In the genomic region with DNA sequence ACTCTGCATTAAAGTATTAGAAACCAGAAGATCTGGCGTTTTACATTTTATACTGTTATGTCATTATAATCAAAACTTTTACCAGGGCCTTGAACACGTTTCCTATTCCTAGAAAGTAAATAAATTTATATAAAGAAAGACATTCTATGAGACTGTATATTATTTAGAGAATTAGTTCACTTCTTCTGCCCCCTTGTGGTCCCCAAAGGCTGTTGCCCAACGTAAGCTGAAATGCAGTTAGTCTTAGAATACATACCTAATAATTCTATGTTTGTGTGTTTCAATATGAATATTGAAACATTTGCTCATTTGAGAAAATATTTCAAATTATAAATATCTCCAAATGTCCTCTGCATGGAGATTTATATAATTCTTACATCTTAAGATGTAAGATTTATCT, we compare ENCODE assay signal across 10 mouse cellular contexts. TPM values are rescaled to one million over a fixed set of nuclear protein-coding genes. Genes with fewer than 3 reads are reported as not detected.
DNase-seq lines count a peak whose midpoint lies in the region; ATAC-seq and TF ChIP-seq lines count a peak whose summit lies in the region.
"Had no signal": no experiment of that assay in that cellular context is flagged by ENCODE, and none has a peak within 500 bp of the region (broad histone marks: within the 10 kb centered on the region; RNA-seq: fewer than 3 reads in every experiment).

No protein-coding gene starts in this region.

- TF ChIP-seq CTCF in lung, embryonic 14.5 days (IDR thresholded peaks at IDR 0.05; ENCODE audit: low read depth) = peak; percentile 60
- no peak for TF ChIP-seq CTCF in lung, adult 2 months (IDR thresholded peaks at IDR 0.05; ENCODE audit: insufficient read depth, low read length)

- DNase-seq in forebrain, embryonic 11.5 days (ENCODE audit: low spot score) = no peak
- peak; percentile 76 for DNase-seq in lung, embryonic 14.5 days
- DNase-seq in lung, adult 2 months = no peak
- peak; percentile 36 for DNase-seq in MEL-GATA-1-ER (ENCODE audit: extremely low read depth, low read depth)
- DNase-seq in urinary bladder, adult 18-20 months (ENCODE audit: low spot score in 2 of 2) = no peak

- H3K36me3 ChIP-seq in forebrain, embryonic 15.5 days = no peaks in the 10 kb centered on the region
- H3K36me3 ChIP-seq in forebrain, embryonic 11.5 days (ENCODE audit: control insufficient read depth, insufficient read depth, low read length) = no peaks in the 10 kb centered on the region
- H3K36me3 ChIP-seq in lung, embryonic 14.5 days (ENCODE audit: insufficient read depth) = no peaks in the 10 kb centered on the region
- no peaks in the 10 kb centered on the region for H3K36me3 ChIP-seq in heart, embryonic 11.5 days (ENCODE audit: control insufficient read depth, insufficient read depth, low read length)

- H3K9me3 ChIP-seq in forebrain, embryonic 15.5 days = no peaks in the 10 kb centered on the region
- no peaks in the 10 kb centered on the region for H3K9me3 ChIP-seq in forebrain, embryonic 11.5 days (ENCODE audit: control insufficient read depth, low read length)
- no peaks in the 10 kb centered on the region for H3K9me3 ChIP-seq in lung, embryonic 14.5 days (ENCODE audit: low read depth, low read length)
- no peaks in the 10 kb centered on the region for H3K9me3 ChIP-seq in heart, embryonic 11.5 days (replicated peaks; ENCODE audit: control insufficient read depth, low read length)
- H3K9me3 ChIP-seq: megakaryocyte, embryonic 14.5 days had no signal

- no peak for TF ChIP-seq POLR2A in lung, adult 2 months (IDR thresholded peaks at IDR 0.05; ENCODE audit: borderline replicate concordance, extremely low read depth, low read depth, low read length)

- H3K27ac ChIP-seq in forebrain, embryonic 15.5 days (replicated peaks) = no peak overlapping the region
- no peak overlapping the region for H3K27ac ChIP-seq in forebrain, embryonic 11.5 days (ENCODE audit: low read depth, low read length)
- H3K27ac ChIP-seq in lung, embryonic 14.5 days (ENCODE audit: low read depth) = no peak overlapping the region
- no peak overlapping the region for H3K27ac ChIP-seq in heart, embryonic 11.5 days (ENCODE audit: low read depth, low read length)

- peak; percentile 77; the same call in 1 of the 2 replicates for ATAC-seq in forebrain, embryonic 15.5 days (replicated peaks)
- no peak for ATAC-seq in forebrain, embryonic 11.5 days (replicated peaks; ENCODE audit: low FRiP score)
- no peak for ATAC-seq in lung, embryonic 14.5 days (ENCODE audit: insufficient read depth)
- 0 out of 2 replicates have a peak, but pooled peaks have one; percentile 51 for ATAC-seq in megakaryocyte, adult 5-6 weeks (ENCODE audit: poor library complexity, severe bottlenecking)
- no peak for ATAC-seq in heart, embryonic 11.5 days (replicated peaks; ENCODE audit: insufficient number of reproducible peaks, low FRiP score, low TSS enrichment)

- H3K4me3 ChIP-seq in forebrain, embryonic 15.5 days = no peak overlapping the region
- H3K4me3 ChIP-seq in forebrain, embryonic 11.5 days (ENCODE audit: low read depth, low read length) = no peak overlapping the region
- no peak overlapping the region for H3K4me3 ChIP-seq in lung, embryonic 14.5 days (ENCODE audit: low read depth, low read length)
- H3K4me3 ChIP-seq in lung, adult 2 months (replicated peaks; ENCODE audit: extremely low read depth, low read depth, low read length) = no peak overlapping the region
- H3K4me3 ChIP-seq in heart, embryonic 11.5 days (ENCODE audit: low read depth, low read length) = no peak overlapping the region
- H3K4me3 ChIP-seq: megakaryocyte, embryonic 14.5 days had no signal

- H3K9ac ChIP-seq in forebrain, embryonic 15.5 days (replicated peaks) = no peak overlapping the region
- no peak overlapping the region for H3K9ac ChIP-seq in forebrain, embryonic 11.5 days (ENCODE audit: low read length)
- no peak overlapping the region for H3K9ac ChIP-seq in lung, embryonic 14.5 days
- no peak overlapping the region for H3K9ac ChIP-seq in heart, embryonic 11.5 days (ENCODE audit: low read depth, low read length)

- no peak overlapping the region for H3K4me2 ChIP-seq in forebrain, embryonic 15.5 days (replicated peaks)
- H3K4me2 ChIP-seq in forebrain, embryonic 11.5 days (ENCODE audit: low read depth, low read length, severe bottlenecking) = no peak overlapping the region
- no peak overlapping the region for H3K4me2 ChIP-seq in lung, embryonic 14.5 days
- H3K4me2 ChIP-seq in heart, embryonic 11.5 days = no peak overlapping the region

- H3K4me1 ChIP-seq in forebrain, embryonic 15.5 days = no peaks in the 10 kb centered on the region
- no peaks in the 10 kb centered on the region for H3K4me1 ChIP-seq in forebrain, embryonic 11.5 days (replicated peaks; ENCODE audit: control insufficient read depth, insufficient read depth, low read length)
- H3K4me1 ChIP-seq in lung, embryonic 14.5 days (ENCODE audit: insufficient read depth) = no peaks in the 10 kb centered on the region
- H3K4me1 ChIP-seq in lung, adult 2 months (ENCODE audit: control insufficient read depth, insufficient read depth, low read length) = no peaks in the 10 kb centered on the region
- H3K4me1 ChIP-seq in heart, embryonic 11.5 days (ENCODE audit: control insufficient read depth, insufficient read depth, low read length) = no peaks in the 10 kb centered on the region
- H3K4me1 ChIP-seq: megakaryocyte, embryonic 14.5 days had no signal

- WGBS in forebrain, embryonic 15.5 days = 36% methylated on average over 3 of the region's 3 CpGs
- 37% methylated on average over 3 of the region's 3 CpGs for WGBS in forebrain, embryonic 11.5 days
- 27% methylated on average over 3 of the region's 3 CpGs for WGBS in lung, embryonic 14.5 days
- 30% methylated on average over 3 of the region's 3 CpGs for WGBS in lung, adult 2 months
- WGBS in heart, embryonic 11.5 days (ENCODE audit: insufficient replicate concordance) = 27% methylated on average over 3 of the region's 3 CpGs

- H3K27me3 ChIP-seq in forebrain, embryonic 15.5 days = no peaks in the 10 kb centered on the region
- no peaks in the 10 kb centered on the region for H3K27me3 ChIP-seq in forebrain, embryonic 11.5 days (ENCODE audit: control insufficient read depth, insufficient read depth, low read length)
- H3K27me3 ChIP-seq in lung, embryonic 14.5 days (ENCODE audit: insufficient read depth, low read length) = no peaks in the 10 kb centered on the region
- H3K27me3 ChIP-seq in heart, embryonic 11.5 days (ENCODE audit: control insufficient read depth, insufficient read depth, low read length) = no peaks in the 10 kb centered on the region
- H3K27me3 ChIP-seq: megakaryocyte, embryonic 14.5 days had no signal

RNA-seq across cellular contexts. Expression of a gene that starts 25.2 kb away (rescaled TPM):
- not detected in 2 replicates for polyA plus RNA-seq in forebrain, embryonic 15.5 days (2015; fragmentation: Nextera tagmentation; extraction: Ambion mirVana)
- not detected in 2 replicates for polyA plus RNA-seq in forebrain, embryonic 11.5 days (2014; fragmentation: Nextera tagmentation; extraction: Ambion mirVana)
- not detected in 2 replicates for polyA plus RNA-seq in lung, embryonic 14.5 days (2014; fragmentation: Nextera tagmentation; extraction: Ambion mirVana)
- 0.14 and 0.32 TPM in 2 replicates for polyA plus RNA-seq in lung, adult 2 months (2012; rRNA removed)
- total RNA-seq in megakaryocyte, adult 5-6 weeks (2015) = 0.68 and 1.2 TPM in 2 replicates
- total RNA-seq in megakaryocyte, adult 5-6 weeks (2017) = 0.29 and 0.69 TPM in 2 replicates
- polyA plus RNA-seq in heart, embryonic 11.5 days (2014; fragmentation: Nextera tagmentation; extraction: Ambion mirVana) = not detected in 2 replicates

RNA-seq across cellular contexts. Expression of a gene that starts 30.9 kb away (rescaled TPM):
- 0.23 TPM in 1 of 2 replicates, not detected in the other for polyA plus RNA-seq in forebrain, embryonic 15.5 days (2015; fragmentation: Nextera tagmentation; extraction: Ambion mirVana)
- polyA plus RNA-seq in forebrain, embryonic 11.5 days (2014; fragmentation: Nextera tagmentation; extraction: Ambion mirVana) = not detected in 2 replicates
- polyA plus RNA-seq in lung, embryonic 14.5 days (2014; fragmentation: Nextera tagmentation; extraction: Ambion mirVana) = 0.36 and 0.38 TPM in 2 replicates
- 0.11 and 0.50 TPM in 2 replicates for polyA plus RNA-seq in lung, adult 2 months (2012; rRNA removed)
- total RNA-seq in megakaryocyte, adult 5-6 weeks (2015) = not detected in 2 replicates
- total RNA-seq in megakaryocyte, adult 5-6 weeks (2017) = not detected in 2 replicates
- polyA plus RNA-seq in heart, embryonic 11.5 days (2014; fragmentation: Nextera tagmentation; extraction: Ambion mirVana) = 1.2 TPM in 1 of 2 replicates, not detected in the other

RNA-seq across cellular contexts. Expression of a gene that starts 49.9 kb away (rescaled TPM):
- not detected in 2 replicates for polyA plus RNA-seq in forebrain, embryonic 15.5 days (2015; fragmentation: Nextera tagmentation; extraction: Ambion mirVana)
- polyA plus RNA-seq in forebrain, embryonic 11.5 days (2014; fragmentation: Nextera tagmentation; extraction: Ambion mirVana) = not detected in 2 replicates
- not detected in 2 replicates for polyA plus RNA-seq in lung, embryonic 14.5 days (2014; fragmentation: Nextera tagmentation; extraction: Ambion mirVana)
- 2.1 TPM in 1 of 2 replicates, not detected in the other for polyA plus RNA-seq in lung, adult 2 months (2012; rRNA removed)
- not detected in 2 replicates for total RNA-seq in megakaryocyte, adult 5-6 weeks (2015)
- not detected in 2 replicates for total RNA-seq in megakaryocyte, adult 5-6 weeks (2017)
- polyA plus RNA-seq in heart, embryonic 11.5 days (2014; fragmentation: Nextera tagmentation; extraction: Ambion mirVana) = not detected in 2 replicates
- polyA plus RNA-seq: large intestine, adult 2 months had no signal

Comparison
In these comparisons a context has a peak if more than half of its experiments do, and no peak if none do; other contexts are left out.
1. ATAC-seq: peak in forebrain, embryonic 15.5 days (single experiment) and megakaryocyte, adult 5-6 weeks (single experiment); none in forebrain, embryonic 11.5 days (single experiment), lung, embryonic 14.5 days (single experiment) and heart, embryonic 11.5 days (single experiment).
2. DNase-seq: peak in lung, embryonic 14.5 days (single experiment) and MEL-GATA-1-ER (single experiment); none in forebrain, embryonic 11.5 days (single experiment), lung, adult 2 months (single experiment) and urinary bladder, adult 18-20 months (0 of 2).